Mouse (Mus musculus) olfactory bulb, adult 2 months (tissue): ENCODE measurements around the gene Tdgf1.

Experiments
- CTCF ChIP-seq: fragments of 200-500 bp; IDR thresholded peaks from 2 replicates; pipeline ENCODE4 v1.5.1; 2012; ENCODE audit warnings: low read depth, mild to moderate bottlenecking, low read length, moderate library complexity; ENCODE audit not compliant: insufficient read depth
- POLR2A ChIP-seq: fragments of 200-500 bp; IDR thresholded peaks from 2 replicates; pipeline ENCODE4 v1.6.1; 2012; ENCODE audit warnings: mild to moderate bottlenecking, low read depth, low read length, moderate library complexity; ENCODE audit not compliant: insufficient read depth

DNA sequence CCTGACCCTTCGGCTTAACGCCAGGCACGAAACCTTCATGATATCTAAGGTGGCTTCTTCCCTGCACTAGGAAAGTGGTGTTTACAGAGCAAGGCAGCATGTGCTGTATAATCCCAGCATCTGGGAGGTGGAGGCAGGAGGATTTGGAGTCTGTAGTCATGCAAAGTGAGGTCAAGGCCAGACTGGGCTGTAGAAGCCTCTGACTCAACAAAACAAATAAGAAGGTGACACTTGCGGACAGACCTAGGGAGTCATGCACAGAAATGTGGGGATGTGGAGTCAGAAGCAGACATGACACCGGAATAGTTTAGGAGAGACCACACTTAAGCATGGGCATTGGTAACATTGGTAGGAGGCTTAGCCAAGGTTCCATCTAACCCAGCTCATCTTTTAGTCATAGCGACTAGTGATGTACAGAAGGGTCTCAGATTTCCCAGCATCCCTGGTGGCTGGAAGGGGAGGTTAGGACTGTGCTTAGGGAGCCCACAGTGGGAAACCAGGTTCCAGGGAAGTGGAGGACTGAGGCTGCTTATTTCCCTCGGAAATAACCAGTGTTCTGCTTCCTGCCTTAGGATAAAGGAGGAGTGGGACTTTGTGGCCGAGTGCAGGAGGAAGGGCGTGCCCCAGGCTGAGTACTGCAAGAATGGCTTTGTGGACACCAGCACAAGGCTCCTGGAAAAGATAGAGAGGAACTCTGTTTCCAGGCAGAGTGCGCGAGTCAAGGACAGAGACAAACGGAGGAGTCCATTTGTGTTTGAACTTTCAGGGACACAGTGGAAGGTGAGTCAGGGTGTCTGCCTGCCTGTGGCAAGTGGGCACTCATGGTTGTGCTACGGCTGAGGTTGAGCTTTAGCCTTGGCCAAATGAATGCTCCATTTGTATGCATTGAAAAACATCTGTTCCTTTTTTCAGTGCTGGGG lies 14.5 kb upstream of the Tdgf1 start:
- no peak for TF ChIP-seq CTCF
- TF ChIP-seq POLR2A = no peak
